Mouse (Mus musculus): Measurements from ENCODE around the gene Entpd5. TPM values are rescaled to one million over a fixed set of nuclear protein-coding genes. Genes with fewer than 3 reads are reported as not detected.

The Entpd5 gene
- 11.4 TPM for polyA plus RNA-seq (2014; fragmentation: Illumina TruSeq; extraction: RNeasy Lipid Tissue Mini Kit (QIAGEN cat#74804); ENCODE audit: insufficient read depth, low read depth, low replicate concordance)

DNA sequence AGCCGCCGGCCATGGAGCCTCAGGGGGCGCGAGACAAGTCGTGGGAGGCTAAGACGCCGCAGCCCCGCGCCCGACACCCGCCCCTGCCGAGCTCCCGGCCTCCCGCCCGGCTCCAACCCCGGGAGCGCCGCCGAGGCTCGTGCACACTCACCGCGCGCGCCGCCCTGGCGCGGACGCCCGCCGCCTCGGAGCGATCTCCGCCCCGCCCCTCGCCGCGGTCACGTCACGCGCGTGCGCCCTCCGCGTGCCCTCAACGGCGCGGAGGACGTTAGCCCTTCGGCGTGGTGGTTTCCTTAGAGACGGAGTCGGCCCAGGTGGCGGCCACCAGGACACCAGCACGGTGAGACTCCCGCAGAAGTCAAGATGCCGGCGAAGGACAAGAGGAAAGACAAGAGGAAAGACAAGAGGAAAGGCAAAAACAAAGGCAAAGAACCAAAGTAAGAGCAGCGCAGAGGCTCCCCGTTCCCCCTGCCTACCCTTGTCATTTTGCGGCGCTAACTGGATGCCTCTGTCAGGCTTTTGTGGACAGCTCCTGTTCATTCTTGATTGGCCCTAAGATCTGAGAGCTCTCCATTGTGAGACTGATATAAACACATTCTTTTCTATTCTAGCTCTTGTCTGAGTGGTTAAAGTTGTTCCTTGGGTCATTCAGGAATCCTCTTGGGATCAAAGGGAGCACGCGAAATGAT is at the start of gene Entpd5, which contains the start of gene Bbof1:
Entpd5 (minus strand) TSS at position 211 of the 689 bp plus-strand sequence.
Bbof1 (plus strand) TSS at position 253 of the 689 bp plus-strand sequence.

DNA sequence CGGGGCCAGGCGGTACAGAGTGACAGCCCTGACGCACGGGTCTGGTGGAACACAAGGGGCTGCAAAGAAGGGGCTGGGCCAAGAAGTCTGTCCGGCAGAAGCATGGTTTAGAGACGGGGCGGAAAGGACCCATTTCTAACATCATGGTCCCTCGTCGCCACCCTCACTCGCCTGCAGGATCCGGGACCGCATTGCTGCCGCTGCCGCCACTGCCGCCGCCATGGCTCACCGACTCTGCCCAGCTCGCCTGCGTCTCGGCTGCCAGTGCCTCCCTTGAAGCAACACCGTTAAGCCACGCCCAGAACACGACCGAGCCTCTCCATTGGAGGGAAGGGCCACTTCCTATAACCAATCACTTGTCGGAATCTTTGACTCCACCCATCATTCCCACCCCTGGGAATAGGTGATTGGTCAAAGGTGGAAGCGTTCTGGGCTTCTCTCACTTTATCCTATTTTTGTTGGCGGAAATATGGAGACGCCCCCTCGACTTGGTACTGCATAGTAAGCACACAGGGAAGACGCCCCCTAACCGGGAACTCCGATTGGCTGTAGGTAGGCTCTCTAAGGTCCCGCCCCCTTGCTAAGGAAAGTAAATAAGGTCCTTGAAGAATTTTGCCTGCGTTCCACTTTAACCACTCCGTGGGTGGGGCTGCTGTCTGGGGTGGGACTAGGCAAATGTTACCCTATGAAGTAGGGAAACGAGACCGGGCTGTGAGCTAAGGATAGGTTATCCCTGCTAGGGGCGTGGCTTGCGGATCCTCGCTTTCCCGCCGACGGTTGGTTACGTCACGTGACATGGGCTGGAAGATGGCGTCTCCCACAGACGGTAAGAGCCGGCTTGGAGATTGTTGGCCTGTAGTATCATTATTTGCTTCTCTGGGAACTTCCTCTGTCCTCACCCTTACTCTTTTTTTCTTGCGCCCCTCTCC is 42.2 kb upstream of the Entpd5 start, which contains the start of the genes Aldh6a1 and Lin52:
Aldh6a1 (minus strand) TSS at position 287 of the 929 bp plus-strand sequence.
Lin52 (plus strand) TSS at position 705 of the 929 bp plus-strand sequence.

DNA sequence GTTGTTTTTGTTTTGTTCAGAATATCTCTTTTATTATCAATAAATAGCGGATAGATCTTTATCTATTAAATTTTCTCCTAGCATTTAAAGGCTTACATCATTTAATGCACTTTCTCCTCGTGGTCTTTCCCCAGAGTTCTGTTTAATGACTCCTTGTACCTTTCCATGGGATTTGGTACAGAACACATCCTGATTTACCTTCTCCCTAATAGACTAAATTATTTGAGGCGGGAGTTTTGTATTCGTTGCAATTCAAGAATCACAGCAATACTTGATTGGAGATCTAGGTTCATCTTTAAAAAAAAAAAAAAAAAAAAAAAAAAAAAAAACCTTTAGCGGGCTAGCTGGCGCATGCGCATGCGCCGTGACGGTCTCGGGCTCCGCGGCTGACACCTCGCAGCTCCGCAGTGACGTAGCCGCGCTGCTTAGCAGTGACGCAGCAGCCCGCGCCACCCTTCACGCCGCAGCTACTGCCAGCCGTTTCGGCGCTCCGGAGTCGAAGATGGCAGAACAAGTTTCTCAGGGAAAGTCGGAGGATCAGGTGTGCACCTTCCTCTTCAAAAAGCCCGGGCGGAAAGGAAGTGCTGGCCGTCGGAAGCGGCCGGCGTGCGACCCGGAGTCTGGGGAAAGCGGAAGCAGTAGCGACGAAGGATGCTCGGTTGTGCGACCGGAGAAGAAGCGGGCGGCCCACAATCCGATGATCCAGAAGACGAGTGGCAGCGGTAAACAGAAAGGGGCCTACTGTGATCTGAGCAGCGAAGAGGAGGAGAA is 8.2 kb upstream of the Entpd5 start, which contains the start of gene Rnf113a2:
Rnf113a2 (plus strand) TSS at position 363 of the 771 bp plus-strand sequence.

DNA sequence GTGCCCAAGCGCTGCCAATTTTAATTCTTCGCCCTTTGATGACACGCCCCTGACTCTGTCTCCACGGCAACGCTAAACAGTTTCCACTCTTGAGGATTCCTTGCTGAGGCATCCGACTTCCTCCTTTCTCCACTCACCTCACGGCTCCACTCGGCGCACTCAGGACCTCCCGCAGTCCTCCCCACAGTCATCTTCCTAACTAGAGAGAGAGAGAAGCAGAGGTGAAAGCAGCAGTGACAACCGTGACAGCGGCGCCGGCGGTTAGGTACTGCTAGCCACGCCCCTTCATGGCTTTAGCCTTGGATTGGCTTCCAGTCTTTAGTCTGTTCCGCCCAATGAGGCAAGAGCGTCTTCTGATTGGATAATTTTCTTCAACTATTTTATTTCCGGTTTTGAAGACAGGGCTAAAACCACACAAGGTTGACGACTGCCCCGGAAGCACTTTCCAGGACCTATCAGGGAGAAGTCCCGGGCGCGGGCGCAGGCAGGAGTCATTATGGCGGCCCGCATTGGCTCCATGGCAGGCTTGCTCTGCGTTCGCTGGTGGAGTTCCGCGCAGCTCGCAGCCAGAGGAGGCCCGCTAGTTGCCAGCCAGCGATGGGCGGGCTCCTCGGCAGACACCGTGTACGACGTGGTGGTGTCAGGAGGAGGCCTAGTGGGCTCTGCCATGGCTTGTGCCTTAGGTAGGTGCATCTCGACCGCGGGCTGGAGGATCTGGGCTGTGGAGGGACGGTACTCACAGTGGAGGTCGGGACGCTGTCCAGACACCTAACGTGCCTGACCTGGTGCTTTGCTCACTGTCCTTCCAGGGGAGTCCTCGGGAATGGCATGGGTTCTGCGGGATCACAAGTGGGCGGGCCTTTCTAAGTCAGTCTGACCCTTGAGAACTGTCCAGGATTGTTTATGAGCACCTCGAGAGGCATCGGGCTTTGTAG is 47.0 kb downstream of the Entpd5 start, which contains the start of the genes Coq6 and Fam161b:
Coq6 (plus strand) TSS at position 103 of the 935 bp plus-strand sequence.
Fam161b (minus strand) TSS at position 279 of the 935 bp plus-strand sequence.

Other genes with a start within 250 kb of the Entpd5 start
- gene Elmsan1, start 190.1 kb downstream of the Entpd5 start, polyA plus RNA-seq (2014; fragmentation: Illumina TruSeq; extraction: RNeasy Lipid Tissue Mini Kit (QIAGEN cat#74804); ENCODE audit: insufficient read depth, low read depth, low replicate concordance), result 7.2 TPM
- gene Ptgr2, start 123.8 kb downstream of the Entpd5 start, polyA plus RNA-seq (2014; fragmentation: Illumina TruSeq; extraction: RNeasy Lipid Tissue Mini Kit (QIAGEN cat#74804); ENCODE audit: insufficient read depth, low read depth, low replicate concordance), result 24.7 TPM
- gene Zfp410, start 92.2 kb downstream of the Entpd5 start, polyA plus RNA-seq (2014; fragmentation: Illumina TruSeq; extraction: RNeasy Lipid Tissue Mini Kit (QIAGEN cat#74804); ENCODE audit: insufficient read depth, low read depth, low replicate concordance), result 23.1 TPM
- 16.8 TPM for gene Coq6, start 47.4 kb downstream of the Entpd5 start, polyA plus RNA-seq (2014; fragmentation: Illumina TruSeq; extraction: RNeasy Lipid Tissue Mini Kit (QIAGEN cat#74804); ENCODE audit: insufficient read depth, low read depth, low replicate concordance)
- gene Fam161b, start 47.2 kb downstream of the Entpd5 start, polyA plus RNA-seq (2014; fragmentation: Illumina TruSeq; extraction: RNeasy Lipid Tissue Mini Kit (QIAGEN cat#74804); ENCODE audit: insufficient read depth, low read depth, low replicate concordance), result 3.3 TPM
- gene Bbof1, start within 50 bp of the Entpd5 start, polyA plus RNA-seq (2014; fragmentation: Illumina TruSeq; extraction: RNeasy Lipid Tissue Mini Kit (QIAGEN cat#74804); ENCODE audit: insufficient read depth, low read depth, low replicate concordance), result 3.9 TPM
- 12.0 TPM for gene Rnf113a2, start 8.2 kb upstream of the Entpd5 start, polyA plus RNA-seq (2014; fragmentation: Illumina TruSeq; extraction: RNeasy Lipid Tissue Mini Kit (QIAGEN cat#74804); ENCODE audit: insufficient read depth, low read depth, low replicate concordance)
- gene Aldh6a1, start 42.0 kb upstream of the Entpd5 start, polyA plus RNA-seq (2014; fragmentation: Illumina TruSeq; extraction: RNeasy Lipid Tissue Mini Kit (QIAGEN cat#74804); ENCODE audit: insufficient read depth, low read depth, low replicate concordance), result 31.6 TPM
- gene Lin52, start 42.4 kb upstream of the Entpd5 start, polyA plus RNA-seq (2014; fragmentation: Illumina TruSeq; extraction: RNeasy Lipid Tissue Mini Kit (QIAGEN cat#74804); ENCODE audit: insufficient read depth, low read depth, low replicate concordance), result 15.5 TPM
- not detected for gene Vsx2, start 160.7 kb upstream of the Entpd5 start, polyA plus RNA-seq (2014; fragmentation: Illumina TruSeq; extraction: RNeasy Lipid Tissue Mini Kit (QIAGEN cat#74804); ENCODE audit: insufficient read depth, low read depth, low replicate concordance)
- gene Abcd4, start 208.4 kb upstream of the Entpd5 start, polyA plus RNA-seq (2014; fragmentation: Illumina TruSeq; extraction: RNeasy Lipid Tissue Mini Kit (QIAGEN cat#74804); ENCODE audit: insufficient read depth, low read depth, low replicate concordance), result 9.5 TPM
- not detected for gene Vrtn, start 232.0 kb upstream of the Entpd5 start, polyA plus RNA-seq (2014; fragmentation: Illumina TruSeq; extraction: RNeasy Lipid Tissue Mini Kit (QIAGEN cat#74804); ENCODE audit: insufficient read depth, low read depth, low replicate concordance)